ENCODE assay signal across 8 mouse cellular contexts in genomic region chr13:23401683-23402527, GRCm38 (mm10). TPM values are rescaled to one million over a fixed set of nuclear protein-coding genes. Genes with fewer than 3 reads are reported as not detected.
DNase-seq lines count a peak whose midpoint lies in the region; ATAC-seq and TF ChIP-seq lines count a peak whose summit lies in the region.

No protein-coding gene starts in this region.

- ATAC-seq in forebrain, embryonic 12.5 days (ENCODE audit: low FRiP score), result peak; percentile 55
- ATAC-seq in heart, postnatal 0 days (ENCODE audit: insufficient read depth, low read depth), result peak; percentile 36
- peak; percentile 75 for ATAC-seq in neural tube, embryonic 14.5 days (ENCODE audit: low read depth)

- peak overlapping the region; percentile 52 for H3K4me2 ChIP-seq in forebrain, embryonic 12.5 days
- H3K4me2 ChIP-seq in heart, postnatal 0 days (ENCODE audit: low read depth, low read length), result peak overlapping the region; percentile 51
- H3K4me2 ChIP-seq in neural tube, embryonic 14.5 days (ENCODE audit: low read depth, low read length), result peak overlapping the region; percentile 50

- H3K4me3 ChIP-seq in ES-Bruce4 (ENCODE audit: low read depth, low read length), result peak overlapping the region; percentile 89
- H3K4me3 ChIP-seq in forebrain, embryonic 12.5 days (replicated peaks), result peak overlapping the region; percentile 37
- H3K4me3 ChIP-seq in heart, postnatal 0 days (ENCODE audit: low read depth, low read length), result peak overlapping the region; percentile 28
- peak overlapping the region; percentile 16; the same call in 1 of the 2 replicates for H3K4me3 ChIP-seq in neural tube, embryonic 14.5 days (ENCODE audit: low read depth, low read length)

- no peak for TF ChIP-seq POLR2A in ES-Bruce4 (IDR thresholded peaks at IDR 0.05; ENCODE audit: insufficient read depth, low read length)

- H3K36me3 ChIP-seq in ES-Bruce4 (ENCODE audit: control insufficient read depth, insufficient read depth, low read length, poor library complexity, severe bottlenecking), result no peaks in the 10 kb centered on the region
- H3K36me3 ChIP-seq in forebrain, embryonic 12.5 days (replicated peaks), result no peaks in the 10 kb centered on the region
- no peaks in the 10 kb centered on the region for H3K36me3 ChIP-seq in heart, postnatal 0 days (replicated peaks; ENCODE audit: control insufficient read depth, insufficient read depth, low read length)
- no peaks in the 10 kb centered on the region for H3K36me3 ChIP-seq in neural tube, embryonic 14.5 days (ENCODE audit: control insufficient read depth, insufficient read depth, low read length)

- peak; percentile 100 for DNase-seq in c-Kit-positive CD71-positive TER-119-positive erythroid progenitor cells, embryonic 14.5 days (ENCODE audit: low spot score)
- DNase-seq in heart, postnatal 0 days (ENCODE audit: low spot score), result peak; percentile 35
- peak; percentile 86 to 91 for DNase-seq in kidney, postnatal 36 days
- DNase-seq in lung, adult 18-20 months, result peak; percentile 81 to 88
- peak; percentile 71 for DNase-seq in thymus, postnatal 0 days (ENCODE audit: low spot score)

- H3K9ac ChIP-seq in ES-Bruce4 (ENCODE audit: low read depth, poor library complexity, severe bottlenecking), result peak overlapping the region; percentile 66
- peak overlapping the region; percentile 44; the same call in 1 of the 2 replicates for H3K9ac ChIP-seq in forebrain, embryonic 12.5 days
- no peak overlapping the region for H3K9ac ChIP-seq in heart, postnatal 0 days (replicated peaks; ENCODE audit: low read depth, low read length)
- H3K9ac ChIP-seq in neural tube, embryonic 14.5 days (replicated peaks; ENCODE audit: low read depth, low read length), result no peak overlapping the region; the same call in 1 of the 2 replicates

- H3K27me3 ChIP-seq in ES-Bruce4 (ENCODE audit: control insufficient read depth, insufficient read depth, low read length, poor library complexity, severe bottlenecking), result no peaks in the 10 kb centered on the region; the same call in 1 of the 2 replicates
- H3K27me3 ChIP-seq in forebrain, embryonic 12.5 days, result peaks cover 22% of the 10 kb centered on the region
- H3K27me3 ChIP-seq in heart, postnatal 0 days (ENCODE audit: control insufficient read depth, insufficient read depth, low read length), result peaks cover 29% of the 10 kb centered on the region
- H3K27me3 ChIP-seq in neural tube, embryonic 14.5 days (ENCODE audit: control insufficient read depth, insufficient read depth, low read length), result peaks cover 6% of the 10 kb centered on the region; the same call in 1 of the 2 replicates

- under 1% methylated on average over 19 of the region's 19 CpGs for WGBS in forebrain, embryonic 12.5 days
- 4% methylated on average over 19 of the region's 19 CpGs for WGBS in heart, postnatal 0 days
- WGBS in neural tube, embryonic 14.5 days, result 2% methylated on average over 19 of the region's 19 CpGs

- H3K4me1 ChIP-seq in ES-Bruce4 (ENCODE audit: control insufficient read depth, insufficient read depth, low read length), result no peaks in the 10 kb centered on the region
- peaks cover 6% of the 10 kb centered on the region for H3K4me1 ChIP-seq in forebrain, embryonic 12.5 days
- no peaks in the 10 kb centered on the region for H3K4me1 ChIP-seq in heart, postnatal 0 days (ENCODE audit: control insufficient read depth, insufficient read depth)
- peaks cover 6% of the 10 kb centered on the region; the same call in 1 of the 2 replicates for H3K4me1 ChIP-seq in neural tube, embryonic 14.5 days (ENCODE audit: control insufficient read depth, insufficient read depth, low read length)

- no peak overlapping the region for H3K27ac ChIP-seq in ES-Bruce4 (ENCODE audit: insufficient read depth, low read length)
- no peak overlapping the region for H3K27ac ChIP-seq in forebrain, embryonic 12.5 days
- no peak overlapping the region for H3K27ac ChIP-seq in heart, postnatal 0 days (ENCODE audit: low read depth)
- no peak overlapping the region for H3K27ac ChIP-seq in neural tube, embryonic 14.5 days (ENCODE audit: low read depth, low read length)

- TF ChIP-seq CTCF in ES-Bruce4 (IDR thresholded peaks at IDR 0.05; ENCODE audit: low read depth, low read length), result peak; percentile 80
- TF ChIP-seq CTCF in heart, postnatal 0 days (IDR thresholded peaks at IDR 0.05; ENCODE audit: low read depth), result peak; percentile 79

- TF ChIP-seq EP300 in ES-Bruce4 (IDR thresholded peaks at IDR 0.05; ENCODE audit: insufficient read depth, low read depth, low read length), result no peak
- TF ChIP-seq EP300 in heart, postnatal 0 days (IDR thresholded peaks at IDR 0.05; ENCODE audit: low read depth), result no peak

- H3K9me3 ChIP-seq in ES-Bruce4 (replicated peaks; ENCODE audit: control insufficient read depth, insufficient read depth, low read length, poor library complexity, severe bottlenecking), result no peaks in the 10 kb centered on the region
- no peaks in the 10 kb centered on the region for H3K9me3 ChIP-seq in forebrain, embryonic 12.5 days
- H3K9me3 ChIP-seq in heart, postnatal 0 days (replicated peaks; ENCODE audit: control insufficient read depth, low read length), result no peaks in the 10 kb centered on the region
- H3K9me3 ChIP-seq in neural tube, embryonic 14.5 days (ENCODE audit: control insufficient read depth, low read length), result no peaks in the 10 kb centered on the region

RNA-seq across cellular contexts. Expression of gene Abt1, which starts 21.8 kb away (rescaled TPM):
- 10.0 and 10.3 TPM in 2 replicates for polyA plus RNA-seq in ES-Bruce4 (2011; ENCODE audit: insufficient read depth, insufficient read length, low read depth, missing spikeins)
- polyA plus RNA-seq in forebrain, embryonic 12.5 days (2016; fragmentation: Nextera tagmentation; extraction: Ambion mirVana), result 13.0 and 13.2 TPM in 2 replicates
- total RNA-seq in heart, postnatal 0 days (2014; rRNA removed; ENCODE audit: low replicate concordance), result 6.7 and 7.4 TPM in 2 replicates
- 6.8 and 7.2 TPM in 2 replicates for polyA plus RNA-seq in heart, postnatal 0 days (2015; fragmentation: Nextera tagmentation; extraction: Ambion mirVana)
- polyA plus RNA-seq in neural tube, embryonic 14.5 days (2014; fragmentation: Nextera tagmentation; extraction: Ambion mirVana), result 8.8 and 9.5 TPM in 2 replicates
- polyA plus RNA-seq in thymus, postnatal 0 days (2015; fragmentation: Nextera tagmentation; extraction: Ambion mirVana), result 13.8 and 15.1 TPM in 2 replicates

RNA-seq across cellular contexts. Expression of gene Zfp322a, which starts 32.9 kb away (rescaled TPM):
- polyA plus RNA-seq in ES-Bruce4 (2011; ENCODE audit: insufficient read depth, insufficient read length, low read depth, missing spikeins), result 47.3 and 52.8 TPM in 2 replicates
- polyA plus RNA-seq in forebrain, embryonic 12.5 days (2016; fragmentation: Nextera tagmentation; extraction: Ambion mirVana), result 64.1 and 65.6 TPM in 2 replicates
- 10.0 and 11.9 TPM in 2 replicates for total RNA-seq in heart, postnatal 0 days (2014; rRNA removed; ENCODE audit: low replicate concordance)
- polyA plus RNA-seq in heart, postnatal 0 days (2015; fragmentation: Nextera tagmentation; extraction: Ambion mirVana), result 27.0 and 28.1 TPM in 2 replicates
- 51.9 and 59.8 TPM in 2 replicates for polyA plus RNA-seq in neural tube, embryonic 14.5 days (2014; fragmentation: Nextera tagmentation; extraction: Ambion mirVana)
- 33.0 and 34.5 TPM in 2 replicates for polyA plus RNA-seq in thymus, postnatal 0 days (2015; fragmentation: Nextera tagmentation; extraction: Ambion mirVana)

Comparison
In these comparisons a context has a peak if more than half of its experiments do, and no peak if none do; other contexts are left out.
1. H3K4me3 ChIP-seq: peak in every context shown above with its lines; median percentile 89 in ES-Bruce4; 37 in forebrain, embryonic 12.5 days; 28 in heart, postnatal 0 days; 16 in neural tube, embryonic 14.5 days.
2. H3K9ac ChIP-seq: peak in ES-Bruce4 (single experiment) and forebrain, embryonic 12.5 days (single experiment); none in heart, postnatal 0 days (single experiment) and neural tube, embryonic 14.5 days (single experiment).
3. DNase-seq: peak in every context shown above with its lines; median percentile 100 in c-Kit-positive CD71-positive TER-119-positive erythroid progenitor cells, embryonic 14.5 days; 88 in kidney, postnatal 36 days; 84 in lung, adult 18-20 months; 71 in thymus, postnatal 0 days; 35 in heart, postnatal 0 days.
4. Peak in every context shown above with its lines, with median percentiles within 50 percentile points of each other: ATAC-seq and H3K4me2 ChIP-seq.